Mouse (Mus musculus): Measurements from ENCODE around the gene Ifitm10.
"Not testable (repeated sequence)": the region's sequence is repeated elsewhere in the genome, so short reads cannot be mapped to it uniquely, and the experiment has no call there.

Ifitm10 gene

DNA sequence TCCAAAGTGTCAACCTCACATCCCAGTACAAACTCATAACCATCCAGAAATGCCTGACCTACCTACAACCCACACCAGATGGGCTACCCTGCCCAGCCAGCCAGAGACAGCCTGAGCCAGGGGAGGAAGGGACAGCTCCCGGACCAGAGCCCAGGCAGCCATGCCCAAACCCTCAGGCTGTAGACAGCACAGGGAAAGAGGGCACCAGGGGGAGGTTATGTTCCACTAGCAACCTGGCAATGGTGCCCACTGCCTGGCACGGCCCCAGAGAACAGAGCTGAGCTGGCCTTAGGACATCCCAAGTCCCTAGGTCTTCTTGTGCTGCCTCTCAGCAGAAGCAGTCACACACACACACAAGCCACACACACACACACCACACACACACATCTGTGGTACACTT, 4.7 kb downstream of the Ifitm10 start:
- DNase-seq (ENCODE audit: low read depth, low spot score) = no peak

- DNase-seq (ENCODE audit: low read depth, low spot score) = no peak
Measured at GRCm38 (mm10) chr7:142363107-142363506, 10.4 kb downstream of the Ifitm10 start.

GRCm38 (mm10) chr7:142360743-142361142, 12.8 kb downstream of the Ifitm10 start:
- no peak for DNase-seq (ENCODE audit: low read depth, low spot score)

DNA sequence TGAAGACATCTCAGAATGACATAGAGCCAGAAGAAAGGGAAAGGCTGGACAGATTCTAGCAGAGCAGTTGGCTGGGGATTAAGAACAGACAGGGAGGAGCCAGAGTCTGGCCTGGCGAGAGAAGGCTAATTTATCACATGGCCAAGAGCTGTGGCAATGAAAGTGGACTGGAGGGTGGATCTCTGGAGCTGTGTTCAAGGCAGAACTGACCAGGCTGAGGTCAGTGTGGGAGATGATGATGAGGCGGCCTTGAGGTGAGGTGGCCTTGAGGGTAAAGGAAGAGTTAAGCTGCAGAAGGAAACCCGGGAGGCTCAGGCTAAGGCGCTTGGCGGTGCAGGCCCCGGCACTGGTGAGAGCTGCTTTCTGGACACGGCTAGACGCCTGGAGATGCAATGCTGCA, 14.4 kb downstream of the Ifitm10 start:
- DNase-seq (ENCODE audit: low read depth, low spot score) = no peak

DNA sequence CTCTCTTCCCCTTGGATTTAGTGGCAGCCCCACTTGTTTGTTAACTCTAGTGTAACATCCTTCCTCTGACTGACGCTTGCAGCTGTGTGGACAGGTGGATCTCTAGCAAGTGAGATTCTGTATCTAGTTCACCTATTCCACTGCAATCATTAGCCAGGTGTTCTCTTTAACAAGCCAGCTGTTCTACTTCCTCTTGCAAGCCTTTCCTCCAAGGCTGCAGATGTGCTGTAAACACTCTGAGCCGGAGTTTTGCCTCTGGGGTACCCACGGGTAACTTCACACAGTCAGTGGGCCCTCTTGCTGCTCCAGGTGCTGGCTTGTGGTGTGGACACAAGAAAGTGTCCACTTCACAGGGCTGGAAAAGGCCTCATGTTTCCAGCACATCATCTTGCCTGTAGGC, 16.0 kb downstream of the Ifitm10 start:
- no peak for DNase-seq (ENCODE audit: low read depth, low spot score)

DNA sequence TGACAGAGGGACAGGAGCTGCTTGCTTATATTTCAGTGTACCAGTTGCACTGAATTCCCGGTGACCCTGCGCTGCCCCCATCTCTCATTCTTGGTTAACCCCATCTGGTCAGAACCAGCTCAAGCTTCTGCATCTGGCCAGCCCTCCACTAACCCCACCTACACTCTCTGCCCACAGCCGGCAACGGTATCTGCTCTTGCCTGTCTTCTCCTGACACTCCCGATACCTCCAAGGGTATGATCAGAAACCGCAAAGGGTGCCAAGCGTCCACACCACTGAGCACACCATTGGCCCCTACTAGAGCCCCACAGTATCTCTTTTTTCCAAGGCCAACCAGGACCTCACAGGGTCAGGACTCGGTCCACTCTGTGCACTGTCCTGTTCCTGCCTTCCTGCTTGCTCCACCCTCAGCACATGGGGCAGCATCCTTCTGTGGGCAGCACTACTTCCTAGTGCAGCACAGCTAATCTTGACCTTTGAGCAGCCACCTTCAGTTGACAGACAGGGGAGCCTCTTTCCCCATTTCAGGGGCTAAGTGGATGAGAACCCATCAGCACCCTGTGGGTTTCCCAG, 18.8 kb downstream of the Ifitm10 start:
- DNase-seq (ENCODE audit: low read depth, low spot score) = no peak

- no peak for DNase-seq (ENCODE audit: low read depth, low spot score)
Measured at GRCm38 (mm10) chr7:142353854-142354253, 19.7 kb downstream of the Ifitm10 start.

- no peak for DNase-seq (ENCODE audit: low read depth, low spot score)
Measured at GRCm38 (mm10) chr7:142351569-142351968, 22.0 kb downstream of the Ifitm10 start.

DNA sequence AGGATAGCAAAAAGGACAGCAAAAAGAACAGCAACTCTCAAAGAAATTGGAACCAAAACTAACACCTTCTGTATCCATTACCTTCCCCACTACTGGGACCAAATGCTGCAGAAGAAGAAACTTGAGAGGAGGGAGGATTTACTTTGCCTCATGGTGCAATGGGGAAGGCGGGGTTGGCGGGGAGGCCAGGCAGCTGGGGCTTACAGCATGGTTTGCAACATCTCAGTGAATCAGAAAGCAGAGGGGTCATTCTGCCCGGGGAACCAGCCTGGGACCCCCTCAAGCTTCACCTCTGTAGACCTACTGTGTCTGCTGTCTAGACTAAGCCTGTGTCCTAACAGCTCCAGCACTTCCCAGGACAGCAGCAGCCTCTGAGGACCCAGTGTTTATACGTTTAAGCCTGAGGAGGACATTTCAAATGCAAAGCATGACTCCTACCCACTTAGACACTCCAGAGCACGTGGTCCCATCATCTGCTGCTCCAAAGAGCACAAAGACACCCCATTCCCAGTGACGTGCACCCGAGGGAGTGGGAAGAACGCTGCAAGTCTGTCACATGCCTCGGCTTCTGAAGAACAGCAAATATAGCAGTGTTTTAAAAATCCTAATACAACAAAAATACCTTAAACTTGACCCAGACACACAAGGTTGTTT, 24.1 kb downstream of the Ifitm10 start:
- no peak for DNase-seq (ENCODE audit: low read depth, low spot score)

DNA sequence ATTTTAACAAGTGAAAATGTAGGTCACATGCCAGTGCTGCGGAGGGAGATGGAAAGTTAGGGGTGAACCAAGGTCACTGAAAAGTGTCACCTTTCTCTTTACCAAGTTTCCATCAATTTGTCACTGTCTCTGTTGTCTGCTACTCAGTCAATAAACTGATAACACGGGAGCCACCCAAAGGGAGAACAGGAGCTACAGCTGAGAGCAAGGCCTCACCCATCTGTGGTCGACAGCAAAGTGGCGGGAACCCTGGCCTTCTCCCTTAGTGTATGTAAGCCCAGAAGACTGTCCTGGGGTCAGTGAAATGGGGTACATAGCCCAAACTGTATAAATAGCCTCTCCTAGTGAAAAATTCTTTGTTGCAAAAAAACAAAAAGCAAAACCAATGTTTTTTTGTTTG, 26.0 kb downstream of the Ifitm10 start:
- DNase-seq (ENCODE audit: low read depth, low spot score) = no peak

DNA sequence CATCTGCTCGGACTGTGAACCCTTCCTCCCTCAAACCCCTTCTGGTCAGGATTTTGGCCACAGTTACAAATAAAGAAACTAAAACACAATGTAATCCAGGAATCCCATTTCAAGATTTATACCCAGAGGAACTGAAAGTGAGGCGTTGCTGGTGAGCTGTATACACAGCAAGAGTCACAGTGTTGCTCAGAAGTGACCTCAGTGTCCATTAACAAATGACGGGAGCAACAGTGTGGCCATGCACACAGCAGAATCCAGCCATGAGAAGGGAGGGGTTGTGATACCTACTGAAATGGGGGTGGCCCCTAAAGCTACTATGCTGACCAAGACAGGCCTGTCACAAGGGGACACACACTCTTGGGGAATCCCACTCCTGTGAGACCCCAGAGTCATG, 31.3 kb downstream of the Ifitm10 start:
- no peak for DNase-seq (ENCODE audit: low read depth, low spot score)

DNA sequence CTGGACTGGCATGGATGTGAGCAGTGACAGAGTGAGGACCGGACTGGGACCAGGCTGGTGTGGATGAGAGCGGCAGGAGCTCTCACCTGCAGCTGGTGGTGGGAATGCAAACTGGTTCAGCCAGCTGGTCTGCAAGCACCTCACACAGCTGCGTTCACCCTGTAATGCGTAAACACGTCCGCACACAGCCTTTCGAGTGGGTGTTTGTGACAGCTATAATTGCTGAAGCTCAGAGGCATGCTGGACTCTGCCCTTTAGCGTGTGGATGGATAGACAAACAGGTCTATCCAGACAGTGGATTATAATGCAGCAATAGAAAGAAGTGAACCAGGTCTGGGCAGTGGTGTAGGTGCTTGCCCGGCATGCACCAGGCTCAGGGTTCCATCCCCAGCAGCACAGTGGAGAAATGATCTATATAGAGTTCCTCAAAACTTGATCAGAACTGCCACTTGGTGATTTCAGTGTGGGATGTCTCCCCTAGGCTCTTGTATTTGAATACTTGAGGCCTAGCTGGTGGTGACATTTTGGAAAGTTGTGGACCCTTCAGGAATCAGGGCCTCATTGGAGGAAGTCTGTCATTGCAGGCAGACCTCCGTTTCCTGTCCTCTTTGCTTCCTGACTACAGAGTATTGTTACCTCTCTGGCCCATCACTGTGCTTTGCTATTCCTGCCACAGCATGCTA, 31.8 kb downstream of the Ifitm10 start:
- no peak for DNase-seq (ENCODE audit: low read depth, low spot score)

GRCm38 (mm10) chr7:142340269-142340970, 33.1 kb downstream of the Ifitm10 start:
- no peak for DNase-seq (ENCODE audit: low read depth, low spot score)

GRCm38 (mm10) chr7:142335151-142335550, 38.4 kb downstream of the Ifitm10 start:
- no peak for DNase-seq (ENCODE audit: low read depth, low spot score)

DNA sequence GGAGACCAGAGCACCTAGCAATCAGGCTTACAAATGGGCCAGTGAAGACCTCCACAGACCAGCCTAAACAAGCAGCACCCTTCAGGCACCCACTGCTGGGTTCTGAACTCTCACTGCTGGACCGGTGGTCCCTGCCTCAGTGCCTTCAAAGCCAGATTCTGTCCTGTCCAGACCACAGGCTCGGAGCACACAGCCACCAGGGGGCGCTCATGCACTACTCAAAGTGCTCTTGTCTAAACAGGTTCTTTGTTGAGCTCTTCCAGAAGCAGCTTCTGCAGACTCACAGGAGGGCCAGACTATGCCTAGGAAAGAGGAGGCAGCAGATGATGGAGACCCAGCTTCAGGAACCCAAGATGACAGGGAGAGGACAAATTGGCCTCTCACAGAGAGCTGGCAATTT, 39.3 kb downstream of the Ifitm10 start:
- peak; percentile 90 for DNase-seq (ENCODE audit: low read depth, low spot score)

- DNase-seq (ENCODE audit: low read depth, low spot score) = not testable (repeated sequence)
Measured at GRCm38 (mm10) chr7:142332741-142333140, 40.8 kb downstream of the Ifitm10 start.

DNA sequence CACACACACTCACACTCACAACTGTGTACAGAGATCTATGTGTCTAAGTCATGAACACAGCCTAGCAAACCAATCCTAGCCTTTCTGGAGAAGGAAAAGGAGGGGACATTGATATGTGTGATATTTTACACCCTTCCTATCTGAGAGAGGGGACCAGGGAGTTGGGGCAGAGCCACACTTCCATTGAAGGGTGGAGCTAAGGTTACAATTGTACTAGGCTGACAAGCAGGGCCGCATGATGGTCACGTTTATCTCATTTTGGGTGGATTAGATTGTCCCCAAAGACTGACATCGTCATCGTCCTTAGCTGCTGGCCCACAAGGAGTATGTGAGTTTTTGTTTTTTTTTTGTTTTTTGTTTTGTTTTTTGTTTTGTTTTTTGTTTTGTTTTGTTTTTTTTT, 42.3 kb downstream of the Ifitm10 start:
- no peak for DNase-seq (ENCODE audit: low read depth, low spot score)

DNA sequence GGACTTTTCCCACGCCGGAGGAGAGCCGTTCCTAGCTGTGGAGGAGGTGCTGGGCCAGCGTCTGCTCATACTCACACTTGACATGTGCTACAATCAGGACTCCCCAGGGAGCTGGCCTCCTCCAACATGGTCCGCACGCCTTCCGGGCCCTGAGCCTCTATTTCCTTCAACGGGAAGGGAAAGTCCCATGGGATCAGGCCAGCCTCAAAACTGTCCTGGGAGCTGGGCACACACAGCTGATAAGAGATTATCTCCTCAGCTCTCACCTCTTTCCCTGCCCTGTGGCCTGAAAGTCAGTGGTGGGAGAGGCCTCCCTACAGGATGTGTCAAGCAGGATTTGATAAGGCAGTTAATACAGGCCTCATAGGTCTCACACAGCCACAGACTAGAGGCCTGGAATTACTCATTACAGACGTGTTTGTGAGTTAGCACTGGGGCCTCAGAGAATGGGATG, 43.3 kb downstream of the Ifitm10 start:
- no peak for DNase-seq (ENCODE audit: low read depth, low spot score)

DNA sequence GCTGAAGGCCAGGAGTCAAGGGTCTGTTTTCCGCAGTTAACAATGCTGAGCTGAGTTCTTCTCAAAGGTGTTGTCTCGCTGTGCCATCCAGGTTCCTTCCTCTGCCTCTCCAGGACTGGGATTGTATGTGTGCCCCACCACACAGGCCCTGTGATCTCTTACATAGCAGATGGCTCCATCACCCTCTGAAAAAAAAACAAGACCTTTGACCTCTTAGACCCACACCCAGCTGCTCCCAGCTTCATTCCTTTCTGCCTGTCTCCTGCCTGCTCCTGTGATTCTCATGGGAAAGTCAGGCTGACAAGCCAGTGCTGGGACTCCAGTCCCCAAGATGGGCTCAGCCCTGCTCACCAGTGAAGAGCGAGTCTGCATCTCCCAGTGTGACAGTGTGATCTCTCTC, 45.0 kb downstream of the Ifitm10 start:
- DNase-seq (ENCODE audit: low read depth, low spot score) = no peak

DNA sequence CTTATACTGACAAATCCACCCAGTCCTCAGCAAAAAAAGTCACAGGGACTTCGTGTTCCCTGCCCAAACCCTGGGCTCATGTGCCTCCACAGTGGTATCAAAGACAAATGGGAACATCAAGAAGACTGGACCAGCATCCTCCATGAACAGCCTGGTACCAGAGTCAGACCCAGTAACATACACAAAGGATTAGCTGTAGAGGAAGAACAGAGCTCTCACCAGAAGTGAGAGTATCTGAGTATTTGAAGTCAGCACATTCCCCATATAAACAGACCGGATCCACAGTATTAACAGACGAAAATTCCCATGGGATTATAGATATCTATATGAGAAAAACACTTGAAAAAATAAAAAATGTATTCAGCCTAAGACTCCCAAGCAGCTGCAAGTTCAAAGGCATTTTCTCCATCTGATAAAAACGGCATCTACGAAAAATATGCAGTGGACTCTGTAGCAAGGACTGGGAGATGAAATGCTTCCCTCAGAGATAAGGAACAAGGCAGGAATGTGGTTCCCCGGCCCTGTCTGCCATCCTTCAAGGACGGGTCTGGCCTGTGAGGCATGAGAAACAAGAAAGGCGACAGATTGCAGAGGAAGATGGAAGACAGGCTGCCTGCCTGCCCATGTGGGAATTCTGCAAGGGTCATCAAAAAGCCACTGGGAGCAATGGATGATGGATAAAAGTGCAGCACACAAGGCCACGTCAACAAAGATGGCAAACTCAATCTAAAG, 46.7 kb downstream of the Ifitm10 start:
- DNase-seq (ENCODE audit: low read depth, low spot score) = no peak

- no peak for DNase-seq (ENCODE audit: low read depth, low spot score)
Measured at GRCm38 (mm10) chr7:142323396-142324117, 50.0 kb downstream of the Ifitm10 start.

Measured in forelimb bud, embryonic 11.5 days (tissue).